Mouse (Mus musculus) hindbrain, embryonic 10.5 days (tissue): Measurements from ENCODE around the gene Tnk2. TPM values are rescaled to one million over a fixed set of nuclear protein-coding genes. Genes with fewer than 3 reads are reported as not detected.

Source experiments
- DNase-seq: peaks from one replicate; pipeline ENCODE4 v3.0.0-alpha.2; 2017; ENCODE audit warnings: low spot score
- H3K27ac ChIP-seq: fragments of 300-500 bp; sonication (generic); 2 replicates; pipeline ENCODE4 v1.5.1; 2016; ENCODE audit warnings: mild to moderate bottlenecking, moderate library complexity
- H3K27me3 ChIP-seq: fragments of 300-500 bp; sonication (generic); 2 replicates; pipeline ENCODE4 v1.6.1; 2016; ENCODE audit warnings: mild to moderate bottlenecking; ENCODE audit not compliant: poor library complexity, insufficient read depth, severe bottlenecking
- H3K36me3 ChIP-seq: fragments of 300-500 bp; sonication (generic); 2 replicates; pipeline ENCODE4 v1.6.1; 2016; ENCODE audit warnings: mild to moderate bottlenecking, moderate library complexity
- H3K4me1 ChIP-seq: fragments of 300-500 bp; sonication (generic); replicated peaks from 2 replicates; pipeline ENCODE4 v1.6.1; 2016; ENCODE audit warnings: mild to moderate bottlenecking
- H3K4me3 ChIP-seq: fragments of 300-500 bp; sonication (generic); 2 replicates; pipeline ENCODE4 v1.5.1; 2016; ENCODE audit warnings: mild to moderate bottlenecking, moderate library complexity
- H3K9me3 ChIP-seq: fragments of 300-500 bp; sonication (generic); 2 replicates; pipeline ENCODE4 v1.6.1; 2016; ENCODE audit warnings: mild to moderate bottlenecking, moderate library complexity
- WGBS: fragments of 180-500 bp; shearing (Covaris S2); methylation state at CpG from one replicate; pipeline ENCODE4 v1.1.7; 2016; 5-methylcytosine and 5-hydroxymethylcytosine counted together
- polyA plus RNA-seq: library from polyadenylated mRNA; unstranded; fragments of >200 nt; fragmentation: Nextera tagmentation; extraction: Ambion mirVana; gene quantifications from 2 replicates; pipeline ENCODE4 v1.2.1, GENCODE M21; 2016

Gene Tnk2
- polyA plus RNA-seq, 1 experiment from 2014 or later = 8.4 TPM

- WGBS = 92% methylated on average over 11 of the region's 11 CpGs
- Histone ChIP-seq H3K9me3 (no peaks in the 10 kb centered on the region), H3K4me3 (no peak overlapping the region), H3K4me1 (peaks cover 39% of the 10 kb centered on the region), H3K36me3 (no peaks in the 10 kb centered on the region), H3K27me3 (peaks cover 7% of the 10 kb centered on the region; the same call in 1 of the 2 replicates), H3K27ac (peak overlapping the region; percentile 45; the same call in 1 of the 2 replicates)
- DNase-seq = no peak
Measured at GRCm38 (mm10) chr16:32712202-32712601, 68.5 kb downstream of the Tnk2 start.

- no peak for DNase-seq
- Histone ChIP-seq H3K27me3 (peaks cover 7% of the 10 kb centered on the region; the same call in 1 of the 2 replicates), H3K27ac (no peak overlapping the region), H3K9me3 (no peaks in the 10 kb centered on the region), H3K36me3 (no peaks in the 10 kb centered on the region), H3K4me3 (no peak overlapping the region), H3K4me1 (peaks cover 29% of the 10 kb centered on the region)
- 84% methylated on average over 6 of the region's 6 CpGs for WGBS
Measured at GRCm38 (mm10) chr16:32713556-32713955, 69.9 kb downstream of the Tnk2 start.

GRCm38 (mm10) chr16:32715364-32715763 lies 71.7 kb downstream of the Tnk2 start:
- DNase-seq = peak; percentile 33
- Histone ChIP-seq H3K9me3 (no peaks in the 10 kb centered on the region), H3K4me3 (no peak overlapping the region), H3K4me1 (peaks cover 24% of the 10 kb centered on the region; the same call in 1 of the 2 replicates), H3K27ac (no peak overlapping the region), H3K27me3 (peaks cover 7% of the 10 kb centered on the region; the same call in 1 of the 2 replicates), H3K36me3 (no peaks in the 10 kb centered on the region)
- 29% methylated on average over 13 of the region's 13 CpGs for WGBS

GRCm38 (mm10) chr16:32723163-32723562 lies 79.5 kb downstream of the Tnk2 start:
- no peaks in the 10 kb centered on the region for H3K4me1 ChIP-seq
- 89% methylated on average over 7 of the region's 7 CpGs for WGBS
- DNase-seq = no peak
- no peaks in the 10 kb centered on the region for H3K27me3 ChIP-seq
- no peaks in the 10 kb centered on the region for H3K36me3 ChIP-seq
- no peak overlapping the region for H3K27ac ChIP-seq
- no peak overlapping the region for H3K4me3 ChIP-seq
- no peaks in the 10 kb centered on the region for H3K9me3 ChIP-seq

- no peak for DNase-seq
- Histone ChIP-seq H3K36me3 (no peaks in the 10 kb centered on the region), H3K9me3 (no peaks in the 10 kb centered on the region), H3K27ac (no peak overlapping the region), H3K4me1 (no peaks in the 10 kb centered on the region), H3K4me3 (no peak overlapping the region), H3K27me3 (no peaks in the 10 kb centered on the region)
- 84% methylated on average over 4 of the region's 4 CpGs for WGBS
Measured at GRCm38 (mm10) chr16:32723767-32724166, 80.1 kb downstream of the Tnk2 start.

- Histone ChIP-seq H3K27ac (no peak overlapping the region), H3K4me3 (no peak overlapping the region), H3K27me3 (no peaks in the 10 kb centered on the region), H3K9me3 (no peaks in the 10 kb centered on the region), H3K4me1 (no peaks in the 10 kb centered on the region), H3K36me3 (no peaks in the 10 kb centered on the region)
- DNase-seq = no peak
- 83% methylated on average over 2 of the region's 2 CpGs for WGBS
Measured at GRCm38 (mm10) chr16:32724259-32724658, 80.6 kb downstream of the Tnk2 start.

- no peak for DNase-seq
Measured at GRCm38 (mm10) chr16:32726501-32726900, 82.8 kb downstream of the Tnk2 start.

GRCm38 (mm10) chr16:32728240-32728639 lies 84.6 kb downstream of the Tnk2 start:
- H3K27me3 ChIP-seq = no peaks in the 10 kb centered on the region
- H3K27ac ChIP-seq = no peak overlapping the region
- no peaks in the 10 kb centered on the region for H3K4me1 ChIP-seq
- no peak overlapping the region for H3K4me3 ChIP-seq
- H3K36me3 ChIP-seq = no peaks in the 10 kb centered on the region
- no peak for DNase-seq
- no peaks in the 10 kb centered on the region for H3K9me3 ChIP-seq

More at GRCm38 (mm10) chr16:32726501-32726900, 82.8 kb downstream of the Tnk2 start:
- Histone ChIP-seq H3K9me3 (no peaks in the 10 kb centered on the region), H3K27me3 (no peaks in the 10 kb centered on the region), H3K36me3 (no peaks in the 10 kb centered on the region), H3K27ac (no peak overlapping the region), H3K4me1 (no peaks in the 10 kb centered on the region), H3K4me3 (no peak overlapping the region)

GRCm38 (mm10) chr16:32728730-32729129 lies 85.1 kb downstream of the Tnk2 start:
- Histone ChIP-seq H3K9me3 (no peaks in the 10 kb centered on the region), H3K27ac (no peak overlapping the region), H3K4me1 (no peaks in the 10 kb centered on the region), H3K27me3 (no peaks in the 10 kb centered on the region), H3K36me3 (no peaks in the 10 kb centered on the region), H3K4me3 (no peak overlapping the region)
- 72% methylated on average over 1 of the region's 1 CpGs for WGBS
- no peak for DNase-seq

Other genes with a start within 250 kb of the Tnk2 start
- gene Tm4sf19, start 243.4 kb upstream of the Tnk2 start, polyA plus RNA-seq = not detected in 2 replicates
- 34.7 and 35.9 TPM in 2 replicates for gene Tctex1d2, start 224.2 kb upstream of the Tnk2 start, polyA plus RNA-seq
- 38.6 and 42.9 TPM in 2 replicates for gene Pcyt1a, start 213.0 kb upstream of the Tnk2 start, polyA plus RNA-seq
- 0.20 and 0.44 TPM in 2 replicates for gene Slc51a, start 156.0 kb upstream of the Tnk2 start, polyA plus RNA-seq
- not detected in 2 replicates for gene Zdhhc19, start 147.6 kb upstream of the Tnk2 start, polyA plus RNA-seq
- 42.5 and 69.9 TPM in 2 replicates for gene Tfrc, start 35.0 kb upstream of the Tnk2 start, polyA plus RNA-seq
- gene Muc4, start 92.0 kb downstream of the Tnk2 start, polyA plus RNA-seq = 0.56 and 0.63 TPM in 2 replicates
- gene Muc20, start 153.6 kb downstream of the Tnk2 start, polyA plus RNA-seq = 0.09 TPM in 1 of 2 replicates, not detected in the other
- gene Smbd1, start 166.6 kb downstream of the Tnk2 start, polyA plus RNA-seq = not detected in 2 replicates
- 78.1 and 97.4 TPM in 2 replicates for gene Fyttd1, start 233.6 kb downstream of the Tnk2 start, polyA plus RNA-seq
- 21.7 and 22.6 TPM in 2 replicates for gene Rubcn, start 233.9 kb downstream of the Tnk2 start, polyA plus RNA-seq